Mouse (Mus musculus): ENCODE data around the gene Psmd1. TPM values are rescaled to one million over a fixed set of nuclear protein-coding genes. Genes with fewer than 3 reads are reported as not detected.
A peak's percentile ranks its signal among the peaks of the same experiment; 100 is the strongest.
"Not testable (repeated sequence)": the region's sequence is repeated elsewhere in the genome, so short reads cannot be mapped to it uniquely, and the experiment has no call there.

The Psmd1 gene
- polyA plus RNA-seq (2015; fragmentation: Nextera tagmentation; extraction: Ambion mirVana), result 125 and 128 TPM in 2 replicates

GRCm38 (mm10) chr1:86064271-86064991, at the start of gene Psmd1:
Gene Psmd1, plus strand, starts transcription at chr1:86064387.
- peak; percentile 95 for DNase-seq (ENCODE audit: low spot score)

- DNase-seq (ENCODE audit: low spot score), result not testable (repeated sequence)
Measured at GRCm38 (mm10) chr1:86015758-86016157, 48.4 kb upstream of the Psmd1 start.

GRCm38 (mm10) chr1:86016516-86016915, 47.7 kb upstream of the Psmd1 start, which contains the start of gene Spata3:
Gene Spata3, plus strand, starts transcription at chr1:86016816.
- no peak for DNase-seq (ENCODE audit: low spot score)

- peak; percentile 68 for DNase-seq (ENCODE audit: low spot score)
Measured at GRCm38 (mm10) chr1:86018235-86019055, 45.7 kb upstream of the Psmd1 start.

GRCm38 (mm10) chr1:86021365-86021989, 42.7 kb upstream of the Psmd1 start:
- peak; percentile 29 for DNase-seq (ENCODE audit: low spot score)

GRCm38 (mm10) chr1:86032273-86032987, 31.8 kb upstream of the Psmd1 start:
- no peak for DNase-seq (ENCODE audit: low spot score)

GRCm38 (mm10) chr1:86038191-86038951, 25.8 kb upstream of the Psmd1 start:
- no peak for DNase-seq (ENCODE audit: low spot score)

- no peak for DNase-seq (ENCODE audit: low spot score)
Measured at GRCm38 (mm10) chr1:86040131-86040530, 24.1 kb upstream of the Psmd1 start.

- no peak for DNase-seq (ENCODE audit: low spot score)
Measured at GRCm38 (mm10) chr1:86040817-86041216, 23.4 kb upstream of the Psmd1 start.

- DNase-seq (ENCODE audit: low spot score), result no peak
Measured at GRCm38 (mm10) chr1:86045056-86045455, 19.1 kb upstream of the Psmd1 start.

GRCm38 (mm10) chr1:86045848-86046805, 18.1 kb upstream of the Psmd1 start, which contains the start of gene 2810459M11Rik:
Gene 2810459M11Rik, plus strand, starts transcription at chr1:86045863.
- DNase-seq (ENCODE audit: low spot score), result peak; percentile 20

GRCm38 (mm10) chr1:86046833-86047563, 17.2 kb upstream of the Psmd1 start:
- no peak for DNase-seq (ENCODE audit: low spot score)

- DNase-seq (ENCODE audit: low spot score), result peak; percentile 21
Measured at GRCm38 (mm10) chr1:86048231-86048630, 16.0 kb upstream of the Psmd1 start.

- no peak for DNase-seq (ENCODE audit: low spot score)
Measured at GRCm38 (mm10) chr1:86048744-86049143, 15.4 kb upstream of the Psmd1 start.

- DNase-seq (ENCODE audit: low spot score), result no peak
Measured at GRCm38 (mm10) chr1:86053198-86053921, 10.8 kb upstream of the Psmd1 start.

GRCm38 (mm10) chr1:86054943-86055342, 9.2 kb upstream of the Psmd1 start:
- peak; percentile 15 for DNase-seq (ENCODE audit: low spot score)

GRCm38 (mm10) chr1:86056284-86056683, 7.9 kb upstream of the Psmd1 start:
- no peak for DNase-seq (ENCODE audit: low spot score)
